Mouse (Mus musculus) embryonic fibroblast, embryonic 13.5 days (primary cell): ENCODE results near the gene Babam2.

Experiments used
- CTCF ChIP-seq: IDR thresholded peaks from 2 replicates; pipeline ENCODE4 v1.5.1; 2011; ENCODE audit warnings: mild to moderate bottlenecking, control low read depth, low read length, moderate library complexity, borderline replicate concordance; ENCODE audit not compliant: insufficient read depth
- POLR2A ChIP-seq: IDR thresholded peaks from 2 replicates; pipeline ENCODE4 v1.6.1; 2011; ENCODE audit warnings: low read depth, mild to moderate bottlenecking, control low read depth, low read length, moderate library complexity

DNA sequence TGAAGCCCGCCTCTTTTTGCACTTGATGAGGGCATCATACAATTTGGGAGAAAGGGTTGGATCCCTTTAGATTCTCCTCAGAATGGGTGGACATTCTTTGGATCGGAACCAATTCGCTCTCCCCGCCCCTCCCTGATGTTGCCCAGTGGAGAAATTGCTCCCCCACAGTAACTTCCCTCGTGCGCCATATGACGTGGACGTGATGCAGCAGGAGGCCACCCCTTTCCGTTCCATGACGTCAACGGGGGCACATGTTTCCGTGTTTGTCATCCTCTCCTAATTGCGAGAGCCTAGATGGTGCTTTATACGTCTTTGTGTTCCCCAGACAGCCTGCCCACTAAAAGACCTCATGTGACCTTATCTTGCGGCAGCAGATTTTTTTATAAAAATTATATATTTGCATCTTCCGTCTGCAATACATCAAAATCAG, 828 bp downstream of the Babam2 start:
- TF ChIP-seq CTCF (no peak), POLR2A (peak; percentile 64)
